ENCODE assay signal across 8 mouse cellular contexts in genomic region chr4:117250982-117251381, GRCm38 (mm10). TPM values are rescaled to one million over a fixed set of nuclear protein-coding genes. Genes with fewer than 3 reads are reported as not detected.
A peak's percentile ranks its signal among the peaks of the same experiment; 100 is the strongest.
DNase-seq lines count a peak whose midpoint lies in the region; ATAC-seq and TF ChIP-seq lines count a peak whose summit lies in the region.

No protein-coding gene starts in this region.

- TF ChIP-seq CTCF in midbrain, postnatal 0 days (IDR thresholded peaks at IDR 0.05) = no peak

- no peak overlapping the region; the same call in 1 of the 2 replicates for H3K4me2 ChIP-seq in midbrain, postnatal 0 days (ENCODE audit: low read depth, low read length, poor library complexity, severe bottlenecking)
- peak overlapping the region; percentile 95 for H3K4me2 ChIP-seq in liver, embryonic 12.5 days
- peak overlapping the region; percentile 66 for H3K4me2 ChIP-seq in stomach, embryonic 16.5 days (ENCODE audit: low read depth, low read length)

- H3K36me3 ChIP-seq in erythroblast, embryonic 14.5 days (ENCODE audit: control insufficient read depth) = no peaks in the 10 kb centered on the region
- H3K36me3 ChIP-seq in midbrain, embryonic 10.5 days = no peaks in the 10 kb centered on the region
- H3K36me3 ChIP-seq in midbrain, postnatal 0 days (ENCODE audit: insufficient read depth, low read length) = no peaks in the 10 kb centered on the region
- no peaks in the 10 kb centered on the region for H3K36me3 ChIP-seq in liver, embryonic 12.5 days
- no peaks in the 10 kb centered on the region for H3K36me3 ChIP-seq in stomach, embryonic 16.5 days (ENCODE audit: control insufficient read depth, insufficient read depth, low read length)

- peaks cover 17% of the 10 kb centered on the region for H3K27me3 ChIP-seq in erythroblast, embryonic 14.5 days (ENCODE audit: control insufficient read depth)
- H3K27me3 ChIP-seq in midbrain, embryonic 10.5 days (ENCODE audit: low read depth, poor library complexity, severe bottlenecking) = peaks cover 30% of the 10 kb centered on the region
- H3K27me3 ChIP-seq in midbrain, postnatal 0 days (ENCODE audit: insufficient read depth, low read length) = no peaks in the 10 kb centered on the region
- H3K27me3 ChIP-seq in liver, embryonic 12.5 days (replicated peaks) = peaks cover 4% of the 10 kb centered on the region; the same call in 1 of the 2 replicates
- H3K27me3 ChIP-seq in stomach, embryonic 16.5 days (ENCODE audit: control insufficient read depth, insufficient read depth, low read length) = no peaks in the 10 kb centered on the region

- 83% methylated on average over 1 of the region's 1 CpGs for WGBS in midbrain, embryonic 10.5 days
- 65% methylated on average over 1 of the region's 1 CpGs for WGBS in midbrain, postnatal 0 days
- 61% methylated on average over 1 of the region's 1 CpGs for WGBS in liver, embryonic 12.5 days (ENCODE audit: insufficient replicate concordance)
- WGBS in stomach, embryonic 16.5 days = 85% methylated on average over 1 of the region's 1 CpGs

- no peak for DNase-seq in midbrain, embryonic 10.5 days (ENCODE audit: low spot score)
- no peak for DNase-seq in midbrain, postnatal 0 days (ENCODE audit: low spot score)
- DNase-seq in adrenal gland, adult 2 months = no peak
- no peak for DNase-seq in gastrocnemius, adult 8-10 months (ENCODE audit: low spot score in 2 of 2)

- H3K4me3 ChIP-seq in erythroblast, embryonic 14.5 days (replicated peaks) = peak overlapping the region; percentile 81
- H3K4me3 ChIP-seq in midbrain, embryonic 10.5 days = peak overlapping the region; percentile 70
- no peak overlapping the region for H3K4me3 ChIP-seq in midbrain, postnatal 0 days (ENCODE audit: low read depth, low read length)
- peak overlapping the region; percentile 72 for H3K4me3 ChIP-seq in liver, embryonic 12.5 days
- H3K4me3 ChIP-seq in stomach, embryonic 16.5 days (replicated peaks; ENCODE audit: low read length) = peak overlapping the region; percentile 62; the same call in 1 of the 2 replicates

- H3K9ac ChIP-seq in midbrain, postnatal 0 days (replicated peaks; ENCODE audit: low read length, poor library complexity, severe bottlenecking) = no peak overlapping the region
- H3K9ac ChIP-seq in liver, embryonic 12.5 days = peak overlapping the region; percentile 49; the same call in 1 of the 2 replicates
- no peak overlapping the region for H3K9ac ChIP-seq in stomach, embryonic 16.5 days (ENCODE audit: low read length)

- H3K9me3 ChIP-seq in erythroblast, embryonic 14.5 days (ENCODE audit: control insufficient read depth, low read length) = no peaks in the 10 kb centered on the region
- no peaks in the 10 kb centered on the region for H3K9me3 ChIP-seq in midbrain, embryonic 10.5 days (replicated peaks)
- no peaks in the 10 kb centered on the region for H3K9me3 ChIP-seq in midbrain, postnatal 0 days (ENCODE audit: low read length)
- H3K9me3 ChIP-seq in liver, embryonic 12.5 days (replicated peaks) = no peaks in the 10 kb centered on the region
- no peaks in the 10 kb centered on the region for H3K9me3 ChIP-seq in stomach, embryonic 16.5 days (replicated peaks; ENCODE audit: control insufficient read depth, low read length)

- no peak overlapping the region for H3K27ac ChIP-seq in midbrain, embryonic 10.5 days (replicated peaks)
- H3K27ac ChIP-seq in midbrain, postnatal 0 days (ENCODE audit: low read depth, low read length) = no peak overlapping the region
- H3K27ac ChIP-seq in liver, embryonic 12.5 days = no peak overlapping the region
- no peak overlapping the region for H3K27ac ChIP-seq in stomach, embryonic 16.5 days (ENCODE audit: low read length)

- H3K4me1 ChIP-seq in erythroblast, embryonic 14.5 days (ENCODE audit: control insufficient read depth) = peaks cover 22% of the 10 kb centered on the region
- peaks cover 44% of the 10 kb centered on the region for H3K4me1 ChIP-seq in midbrain, embryonic 10.5 days
- no peaks in the 10 kb centered on the region for H3K4me1 ChIP-seq in midbrain, postnatal 0 days (ENCODE audit: insufficient read depth, low read length)
- H3K4me1 ChIP-seq in liver, embryonic 12.5 days = peaks cover 26% of the 10 kb centered on the region
- H3K4me1 ChIP-seq in stomach, embryonic 16.5 days (ENCODE audit: control insufficient read depth, insufficient read depth, low read length) = peaks cover 5% of the 10 kb centered on the region; the same call in 1 of the 2 replicates

- no peak for ATAC-seq in erythroblast, adult 5-6 weeks (replicated peaks; ENCODE audit: low FRiP score, poor library complexity, severe bottlenecking)
- no peak for ATAC-seq in midbrain, postnatal 0 days (ENCODE audit: low FRiP score)
- ATAC-seq in liver, embryonic 12.5 days = no peak
- no peak for ATAC-seq in stomach, embryonic 16.5 days (ENCODE audit: insufficient read depth, low FRiP score)

RNA-seq across cellular contexts. Expression of gene Tmem53, which starts 0.8 kb away (rescaled TPM):
- 0.06 TPM in 2 replicates for polyA plus RNA-seq in erythroblast, embryonic 14.5 days (2012)
- total RNA-seq in erythroblast, adult 5-6 weeks (2015; ENCODE audit: low replicate concordance) = 1.9 and 4.0 TPM in 2 replicates
- 1.9 TPM in 1 of 2 replicates, not detected in the other for total RNA-seq in erythroblast, adult 5-6 weeks (2017; ENCODE audit: low replicate concordance)
- 8.2 and 8.7 TPM in 2 replicates for polyA plus RNA-seq in midbrain, embryonic 10.5 days (2016; fragmentation: Nextera tagmentation; extraction: Ambion mirVana)
- 7.6 and 10.5 TPM in 2 replicates for total RNA-seq in midbrain, postnatal 0 days (2014; rRNA removed)
- 9.7 and 12.6 TPM in 2 replicates for polyA plus RNA-seq in midbrain, postnatal 0 days (2015; fragmentation: Nextera tagmentation; extraction: Ambion mirVana)
- 1.8 and 2.3 TPM in 2 replicates for polyA plus RNA-seq in liver, embryonic 12.5 days (2016; fragmentation: Nextera tagmentation; extraction: Ambion mirVana)
- 14.2 and 14.6 TPM in 2 replicates for polyA plus RNA-seq in stomach, embryonic 16.5 days (2015; fragmentation: Nextera tagmentation; extraction: Ambion mirVana)
- total RNA-seq in adrenal gland, adult 2 months (2021) = 10 to 100 TPM; 57.3 to 75.3 TPM
- 172 and 232 TPM in 2 replicates for polyA plus RNA-seq in adrenal gland, adult 2 months (2012; rRNA removed)
- total RNA-seq in gastrocnemius, adult 8-10 months (2022) = 1 to 10 TPM; 3.1 to 5.9 (median 4.6) TPM

RNA-seq across cellular contexts. Expression of gene Armh1, which starts 0.9 kb away (rescaled TPM):
- not detected in 2 replicates for polyA plus RNA-seq in erythroblast, embryonic 14.5 days (2012)
- not detected in 2 replicates for total RNA-seq in erythroblast, adult 5-6 weeks (2015; ENCODE audit: low replicate concordance)
- total RNA-seq in erythroblast, adult 5-6 weeks (2017; ENCODE audit: low replicate concordance) = not detected in 2 replicates
- polyA plus RNA-seq in midbrain, embryonic 10.5 days (2016; fragmentation: Nextera tagmentation; extraction: Ambion mirVana) = 0.22 and 0.36 TPM in 2 replicates
- total RNA-seq in midbrain, postnatal 0 days (2014; rRNA removed) = 1.8 and 3.1 TPM in 2 replicates
- 2.5 and 2.6 TPM in 2 replicates for polyA plus RNA-seq in midbrain, postnatal 0 days (2015; fragmentation: Nextera tagmentation; extraction: Ambion mirVana)
- polyA plus RNA-seq in liver, embryonic 12.5 days (2016; fragmentation: Nextera tagmentation; extraction: Ambion mirVana) = 0.17 TPM in 1 of 2 replicates, not detected in the other
- 0.32 and 0.61 TPM in 2 replicates for polyA plus RNA-seq in stomach, embryonic 16.5 days (2015; fragmentation: Nextera tagmentation; extraction: Ambion mirVana)
- 1 to 10 TPM; 2.2 to 2.8 TPM for total RNA-seq in adrenal gland, adult 2 months (2021)
- polyA plus RNA-seq in adrenal gland, adult 2 months (2012; rRNA removed) = 6.1 and 6.7 TPM in 2 replicates
- not detected for total RNA-seq in gastrocnemius, adult 8-10 months (2022)

Comparison
In these comparisons a context has a peak if more than half of its experiments do, and no peak if none do; other contexts are left out.
1. RNA of gene Tmem53, which starts 0.8 kb away (polyA plus RNA-seq): 172 to 232 TPM in adrenal gland, adult 2 months; 14.2 to 14.6 TPM in stomach, embryonic 16.5 days, 9.7 to 12.6 TPM in midbrain, postnatal 0 days, 8.2 to 8.7 TPM in midbrain, embryonic 10.5 days, 1.8 to 2.3 TPM in liver, embryonic 12.5 days and 0.06 TPM in erythroblast, embryonic 14.5 days; every median in the first group is over 10 times any median in the second.